Mouse (Mus musculus): ENCODE results near the gene Svep1.

DNA sequence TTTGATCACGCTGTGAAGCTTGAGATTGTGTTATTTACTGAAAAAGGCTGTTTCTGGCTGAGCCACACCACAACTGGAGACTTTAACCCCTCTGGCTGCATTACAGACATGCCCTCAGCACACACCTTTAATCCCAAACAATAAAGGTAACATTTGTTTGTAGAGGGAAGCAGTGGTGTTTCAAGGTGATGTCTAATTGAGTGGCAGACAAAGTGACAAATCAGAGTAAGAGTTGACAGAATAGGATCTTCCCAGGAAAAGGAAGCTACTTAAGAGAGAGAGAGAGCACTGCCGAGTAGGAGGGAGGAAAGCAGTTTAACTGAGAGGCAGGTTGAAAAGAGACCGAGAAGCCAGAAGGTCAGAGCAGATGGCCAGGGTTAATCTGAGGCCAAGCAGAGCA is 203.2 kb downstream of the Svep1 start:
- TF ChIP-seq MYOG (IDR thresholded peaks at IDR 0.05; ENCODE audit: control insufficient read depth, extremely low read depth, insufficient read length) (no peak), CTCF (IDR thresholded peaks at IDR 0.05; ENCODE audit: control insufficient read depth, insufficient read depth, insufficient read length) (no peak)
